Mouse (Mus musculus): ENCODE measurements around the gene Rtp3. TPM values are rescaled to one million over a fixed set of nuclear protein-coding genes. Genes with fewer than 3 reads are reported as not detected.

Rtp3 gene
- polyA plus RNA-seq, 1 experiment from 2014 or later, result not detected

DNA sequence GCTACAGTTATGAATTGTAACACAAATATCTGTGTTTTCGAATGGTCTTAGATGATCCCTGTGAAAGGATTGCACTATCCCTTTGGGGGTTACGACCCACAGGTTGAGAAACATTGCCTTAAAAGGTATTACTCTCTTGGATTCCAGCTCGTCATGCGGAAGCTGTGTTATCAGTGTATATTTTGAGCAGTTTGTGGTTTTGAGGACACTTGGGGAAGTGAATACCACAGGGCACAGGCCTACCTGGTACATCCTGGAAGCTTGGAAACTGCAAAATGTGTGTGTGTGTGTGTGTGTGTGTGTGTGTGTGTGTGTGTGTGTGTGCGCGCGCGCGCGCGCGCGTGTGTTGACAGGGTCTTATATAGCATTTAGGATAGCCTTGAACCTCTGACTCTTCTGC lies 38.5 kb downstream of the Rtp3 start:
- no peak for ATAC-seq
- Histone ChIP-seq H3K4me2 (ENCODE audit: low read length) (no peak overlapping the region), H3K4me1 (replicated peaks; ENCODE audit: control insufficient read depth, insufficient read depth, low read length) (peaks cover 2% of the 10 kb centered on the region), H3K9ac (replicated peaks; ENCODE audit: low read depth, low read length) (no peak overlapping the region), H3K4me3 (replicated peaks; ENCODE audit: low read length) (no peak overlapping the region), H3K9me3 (ENCODE audit: control insufficient read depth, low read length) (no peaks in the 10 kb centered on the region), H3K27me3 (replicated peaks; ENCODE audit: control insufficient read depth, insufficient read depth, low read length) (peaks cover 9% of the 10 kb centered on the region), H3K27ac (ENCODE audit: low read length) (no peak overlapping the region), H3K36me3 (ENCODE audit: control insufficient read depth, insufficient read depth) (no peaks in the 10 kb centered on the region)
- 94% methylated on average over 13 of the region's 13 CpGs for WGBS

DNA sequence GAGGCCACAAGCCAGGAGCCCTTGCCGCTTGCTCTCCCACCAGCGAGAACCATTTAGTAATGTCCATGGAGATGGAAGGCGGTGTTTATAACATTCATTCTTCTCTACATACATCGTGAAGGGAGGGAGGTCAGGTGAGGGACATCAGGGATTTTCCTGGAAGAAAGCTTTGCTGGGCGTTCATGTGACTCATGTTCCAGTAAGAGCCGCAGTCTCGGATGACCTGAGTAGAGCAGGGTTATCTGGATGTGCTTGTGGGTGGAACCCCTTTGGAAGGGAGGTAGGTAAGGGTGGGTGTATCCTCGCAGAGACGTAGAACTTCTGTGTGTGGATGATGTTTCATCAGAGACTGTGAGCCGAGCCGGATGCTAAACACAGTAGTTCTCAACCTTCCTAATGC lies 39.0 kb downstream of the Rtp3 start, which contains the start of gene Lrrc2:
Gene Lrrc2 (plus strand): TSS at position 149 of the 400 bp plus-strand sequence.
- H3K4me1 ChIP-seq (replicated peaks; ENCODE audit: control insufficient read depth, insufficient read depth, low read length), result peaks cover 7% of the 10 kb centered on the region
- no peak within 1 kb of the TSS for H3K9ac ChIP-seq (replicated peaks; ENCODE audit: low read depth, low read length)
- H3K27me3 ChIP-seq (replicated peaks; ENCODE audit: control insufficient read depth, insufficient read depth, low read length), result peaks cover 12% of the 10 kb centered on the region
- WGBS, result 90% methylated on average over 11 of the region's 11 CpGs
- no peak within 1 kb of the TSS for H3K4me2 ChIP-seq (ENCODE audit: low read length)
- no peak within 1 kb of the TSS for H3K4me3 ChIP-seq (replicated peaks; ENCODE audit: low read length)
- no peaks in the 10 kb centered on the region for H3K36me3 ChIP-seq (ENCODE audit: control insufficient read depth, insufficient read depth)
- H3K27ac ChIP-seq (ENCODE audit: low read length), result no peak within 1 kb of the TSS
- H3K9me3 ChIP-seq (ENCODE audit: control insufficient read depth, low read length), result no peaks in the 10 kb centered on the region
- no peak for ATAC-seq

GRCm38 (mm10) chr9:110950109-110950508 lies 40.3 kb downstream of the Rtp3 start:
- WGBS, result 94% methylated on average over 3 of the region's 3 CpGs
- Histone ChIP-seq H3K4me3 (replicated peaks; ENCODE audit: low read length) (no peak overlapping the region), H3K4me2 (ENCODE audit: low read length) (no peak overlapping the region), H3K27ac (ENCODE audit: low read length) (no peak overlapping the region), H3K9ac (replicated peaks; ENCODE audit: low read depth, low read length) (no peak overlapping the region), H3K9me3 (ENCODE audit: control insufficient read depth, low read length) (no peaks in the 10 kb centered on the region), H3K36me3 (ENCODE audit: control insufficient read depth, insufficient read depth) (no peaks in the 10 kb centered on the region), H3K4me1 (replicated peaks; ENCODE audit: control insufficient read depth, insufficient read depth, low read length) (peaks cover 11% of the 10 kb centered on the region), H3K27me3 (replicated peaks; ENCODE audit: control insufficient read depth, insufficient read depth, low read length) (peaks cover 16% of the 10 kb centered on the region)
- ATAC-seq, result no peak

GRCm38 (mm10) chr9:110948813-110949310 lies 41.5 kb downstream of the Rtp3 start:
- 65% methylated on average over 8 of the region's 8 CpGs for WGBS
- H3K36me3 ChIP-seq (ENCODE audit: control insufficient read depth, insufficient read depth), result no peaks in the 10 kb centered on the region
- H3K9ac ChIP-seq (replicated peaks; ENCODE audit: low read depth, low read length), result no peak overlapping the region
- H3K27ac ChIP-seq (ENCODE audit: low read length), result no peak overlapping the region
- no peak overlapping the region for H3K4me3 ChIP-seq (replicated peaks; ENCODE audit: low read length)
- H3K4me2 ChIP-seq (ENCODE audit: low read length), result no peak overlapping the region
- no peak for ATAC-seq
- H3K27me3 ChIP-seq (replicated peaks; ENCODE audit: control insufficient read depth, insufficient read depth, low read length), result peaks cover 26% of the 10 kb centered on the region
- H3K4me1 ChIP-seq (replicated peaks; ENCODE audit: control insufficient read depth, insufficient read depth, low read length), result peaks cover 11% of the 10 kb centered on the region
- no peaks in the 10 kb centered on the region for H3K9me3 ChIP-seq (ENCODE audit: control insufficient read depth, low read length)

GRCm38 (mm10) chr9:110947900-110948299 lies 42.5 kb downstream of the Rtp3 start:
- Histone ChIP-seq H3K9me3 (ENCODE audit: control insufficient read depth, low read length) (no peaks in the 10 kb centered on the region), H3K4me2 (ENCODE audit: low read length) (no peak overlapping the region), H3K4me3 (replicated peaks; ENCODE audit: low read length) (no peak overlapping the region), H3K36me3 (ENCODE audit: control insufficient read depth, insufficient read depth) (no peaks in the 10 kb centered on the region), H3K9ac (replicated peaks; ENCODE audit: low read depth, low read length) (no peak overlapping the region), H3K27me3 (replicated peaks; ENCODE audit: control insufficient read depth, insufficient read depth, low read length) (peaks cover 26% of the 10 kb centered on the region), H3K4me1 (replicated peaks; ENCODE audit: control insufficient read depth, insufficient read depth, low read length) (peaks cover 11% of the 10 kb centered on the region), H3K27ac (ENCODE audit: low read length) (no peak overlapping the region)
- 29% methylated on average over 6 of the region's 6 CpGs for WGBS
- no peak for ATAC-seq

DNA sequence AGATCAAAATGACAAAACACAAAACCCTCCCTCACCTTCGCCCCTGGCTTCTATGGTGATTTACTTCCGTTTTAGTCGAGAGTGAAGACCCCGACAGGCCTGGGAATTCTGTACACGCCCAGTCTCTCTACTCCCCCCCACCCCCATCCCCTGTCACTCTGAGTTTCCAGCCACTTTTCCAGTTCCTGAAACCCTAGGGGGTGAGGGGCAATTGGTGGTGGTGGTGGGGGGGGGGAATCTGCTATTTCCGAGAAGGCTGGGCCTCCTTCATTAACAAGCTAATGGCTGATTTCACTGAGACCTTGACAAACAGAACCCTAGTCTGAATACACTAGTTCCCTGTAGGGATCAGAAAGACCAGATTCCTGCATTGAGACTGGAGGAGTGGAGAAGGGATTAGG lies 43.1 kb downstream of the Rtp3 start:
- 11% methylated on average over 6 of the region's 6 CpGs for WGBS
- peaks cover 11% of the 10 kb centered on the region for H3K4me1 ChIP-seq (replicated peaks; ENCODE audit: control insufficient read depth, insufficient read depth, low read length)
- no peak overlapping the region for H3K9ac ChIP-seq (replicated peaks; ENCODE audit: low read depth, low read length)
- no peak overlapping the region for H3K4me3 ChIP-seq (replicated peaks; ENCODE audit: low read length)
- H3K27ac ChIP-seq (ENCODE audit: low read length), result no peak overlapping the region
- peaks cover 24% of the 10 kb centered on the region for H3K27me3 ChIP-seq (replicated peaks; ENCODE audit: control insufficient read depth, insufficient read depth, low read length)
- no peaks in the 10 kb centered on the region for H3K36me3 ChIP-seq (ENCODE audit: control insufficient read depth, insufficient read depth)
- H3K4me2 ChIP-seq (ENCODE audit: low read length), result no peak overlapping the region
- no peaks in the 10 kb centered on the region for H3K9me3 ChIP-seq (ENCODE audit: control insufficient read depth, low read length)
- no peak for ATAC-seq

- Histone ChIP-seq H3K36me3 (ENCODE audit: control insufficient read depth, insufficient read depth) (no peaks in the 10 kb centered on the region), H3K4me1 (replicated peaks; ENCODE audit: control insufficient read depth, insufficient read depth, low read length) (peaks cover 11% of the 10 kb centered on the region), H3K4me3 (replicated peaks; ENCODE audit: low read length) (no peak overlapping the region), H3K9me3 (ENCODE audit: control insufficient read depth, low read length) (no peaks in the 10 kb centered on the region), H3K4me2 (ENCODE audit: low read length) (no peak overlapping the region), H3K9ac (replicated peaks; ENCODE audit: low read depth, low read length) (no peak overlapping the region), H3K27me3 (replicated peaks; ENCODE audit: control insufficient read depth, insufficient read depth, low read length) (peaks cover 24% of the 10 kb centered on the region), H3K27ac (ENCODE audit: low read length) (no peak overlapping the region)
- 14% methylated on average over 20 of the region's 20 CpGs for WGBS
- ATAC-seq, result no peak
Measured at GRCm38 (mm10) chr9:110946548-110947044, 43.8 kb downstream of the Rtp3 start.

GRCm38 (mm10) chr9:110945926-110946325 lies 44.5 kb downstream of the Rtp3 start, which contains the start of gene Tdgf1:
Tdgf1 (minus strand) TSS chr9:110946158.
- no peak for ATAC-seq
- 22% methylated on average over 11 of the region's 11 CpGs for WGBS
- Histone ChIP-seq H3K4me1 (replicated peaks; ENCODE audit: control insufficient read depth, insufficient read depth, low read length) (peaks cover 11% of the 10 kb centered on the region), H3K9me3 (ENCODE audit: control insufficient read depth, low read length) (no peaks in the 10 kb centered on the region), H3K4me3 (replicated peaks; ENCODE audit: low read length) (no peak within 1 kb of the TSS), H3K9ac (replicated peaks; ENCODE audit: low read depth, low read length) (no peak within 1 kb of the TSS), H3K4me2 (ENCODE audit: low read length) (peak within 1 kb of the TSS; percentile 13; the same call in 1 of the 2 replicates), H3K36me3 (ENCODE audit: control insufficient read depth, insufficient read depth) (no peaks in the 10 kb centered on the region), H3K27me3 (replicated peaks; ENCODE audit: control insufficient read depth, insufficient read depth, low read length) (peaks cover 24% of the 10 kb centered on the region), H3K27ac (ENCODE audit: low read length) (no peak within 1 kb of the TSS)

DNA sequence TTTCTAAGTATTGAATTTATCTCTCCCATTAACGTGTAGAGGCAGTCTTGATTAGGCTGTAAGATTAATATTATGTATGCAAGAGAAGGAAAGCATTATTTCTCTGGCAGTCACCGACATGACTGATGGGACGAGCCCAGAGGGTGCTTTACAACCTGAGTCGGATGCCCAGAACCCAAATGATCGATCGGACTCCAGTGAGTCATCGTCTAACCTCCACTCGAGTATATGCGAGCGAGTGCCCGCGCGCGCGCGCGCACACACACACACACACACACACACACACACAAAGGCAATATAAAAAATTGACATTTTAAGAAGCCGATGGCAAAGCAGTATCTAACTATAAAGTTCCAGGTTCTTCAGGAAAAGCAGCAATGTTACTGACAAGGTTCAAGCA lies 45.0 kb downstream of the Rtp3 start:
- no peaks in the 10 kb centered on the region for H3K36me3 ChIP-seq (ENCODE audit: control insufficient read depth, insufficient read depth)
- 31% methylated on average over 18 of the region's 18 CpGs for WGBS

GRCm38 (mm10) chr9:110944265-110944664 lies 46.1 kb downstream of the Rtp3 start:
- no peak for ATAC-seq
- WGBS, result 41% methylated on average over 13 of the region's 13 CpGs
- Histone ChIP-seq H3K27me3 (replicated peaks; ENCODE audit: control insufficient read depth, insufficient read depth, low read length) (peaks cover 24% of the 10 kb centered on the region), H3K36me3 (ENCODE audit: control insufficient read depth, insufficient read depth) (no peaks in the 10 kb centered on the region), H3K9ac (replicated peaks; ENCODE audit: low read depth, low read length) (no peak overlapping the region), H3K9me3 (ENCODE audit: control insufficient read depth, low read length) (no peaks in the 10 kb centered on the region), H3K4me2 (ENCODE audit: low read length) (no peak overlapping the region), H3K27ac (ENCODE audit: low read length) (no peak overlapping the region), H3K4me1 (replicated peaks; ENCODE audit: control insufficient read depth, insufficient read depth, low read length) (peaks cover 11% of the 10 kb centered on the region), H3K4me3 (replicated peaks; ENCODE audit: low read length) (no peak overlapping the region)

More for the DNA sequence above, 45.0 kb downstream of the Rtp3 start:
- no peak for ATAC-seq
- no peak overlapping the region for H3K4me3 ChIP-seq (replicated peaks; ENCODE audit: low read length)
- no peak overlapping the region for H3K9ac ChIP-seq (replicated peaks; ENCODE audit: low read depth, low read length)
- H3K9me3 ChIP-seq (ENCODE audit: control insufficient read depth, low read length), result no peaks in the 10 kb centered on the region
- no peak overlapping the region for H3K27ac ChIP-seq (ENCODE audit: low read length)
- H3K4me2 ChIP-seq (ENCODE audit: low read length), result peak overlapping the region; percentile 13; the same call in 1 of the 2 replicates
- peaks cover 24% of the 10 kb centered on the region for H3K27me3 ChIP-seq (replicated peaks; ENCODE audit: control insufficient read depth, insufficient read depth, low read length)
- H3K4me1 ChIP-seq (replicated peaks; ENCODE audit: control insufficient read depth, insufficient read depth, low read length), result peaks cover 11% of the 10 kb centered on the region
